Mouse (Mus musculus) splenic B cell, adult 2 months (primary cell): Measurements from ENCODE around the gene Zbed3.

Source experiments
- DNase-seq: peaks from one replicate; pipeline ENCODE4 v3.0.0-alpha.2; 2011; ENCODE audit warnings: low read depth, low spot score
- H3K27me3 ChIP-seq: 2 replicates; pipeline ENCODE4 v1.6.1; 2012; ENCODE audit warnings: mild to moderate bottlenecking, low read length, moderate library complexity, mixed read lengths; ENCODE audit not compliant: control insufficient read depth, poor library complexity, insufficient read depth, severe bottlenecking
- H3K36me3 ChIP-seq: 2 replicates; pipeline ENCODE4 v1.6.1; 2012; ENCODE audit warnings: mild to moderate bottlenecking, low read length, moderate library complexity, mixed read lengths; ENCODE audit not compliant: control insufficient read depth, poor library complexity, insufficient read depth, severe bottlenecking

Gene Zbed3

DNA sequence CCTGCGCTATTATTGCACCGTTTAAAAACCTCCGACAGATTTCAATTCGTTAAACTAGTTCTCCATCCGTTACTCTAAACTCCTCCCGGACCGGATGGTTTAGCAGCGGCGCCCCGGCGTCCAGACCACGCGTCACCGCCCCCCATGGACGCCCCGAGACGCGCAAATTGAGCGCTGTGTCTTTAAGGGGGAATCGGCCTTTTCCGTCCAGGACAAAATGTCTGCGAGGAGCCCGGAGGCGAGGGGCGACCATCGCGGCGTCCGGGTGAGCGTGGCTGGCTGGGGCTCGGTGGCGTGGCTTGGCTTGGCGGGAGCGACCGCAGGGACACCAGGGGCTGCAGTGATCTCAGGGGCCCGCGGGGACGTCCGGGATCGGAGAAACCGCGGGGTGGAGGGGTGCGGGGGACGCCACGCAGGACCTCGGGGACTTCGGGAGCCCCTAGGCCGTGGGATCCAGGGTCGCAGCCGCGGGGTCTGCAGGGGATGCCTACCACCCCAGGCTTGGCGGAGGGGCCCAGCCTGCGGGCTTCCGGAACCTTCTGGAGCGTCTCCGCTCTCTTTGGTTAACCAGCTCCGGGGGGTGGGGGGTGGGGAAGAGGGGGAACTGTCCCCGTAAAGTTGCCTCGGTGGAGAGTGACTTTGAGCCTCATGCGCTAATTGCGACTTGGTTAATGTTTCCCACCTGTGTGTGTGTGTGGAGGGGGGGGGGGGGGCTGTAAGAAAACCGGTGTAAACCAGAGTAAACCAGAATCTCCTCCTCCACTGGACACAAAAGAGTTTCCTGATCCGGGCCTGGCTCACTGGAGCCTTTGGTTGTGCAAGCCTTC, 1.9 kb downstream of the Zbed3 start:
- peak; percentile 67 for DNase-seq
- no peaks in the 10 kb centered on the region for H3K27me3 ChIP-seq

DNA sequence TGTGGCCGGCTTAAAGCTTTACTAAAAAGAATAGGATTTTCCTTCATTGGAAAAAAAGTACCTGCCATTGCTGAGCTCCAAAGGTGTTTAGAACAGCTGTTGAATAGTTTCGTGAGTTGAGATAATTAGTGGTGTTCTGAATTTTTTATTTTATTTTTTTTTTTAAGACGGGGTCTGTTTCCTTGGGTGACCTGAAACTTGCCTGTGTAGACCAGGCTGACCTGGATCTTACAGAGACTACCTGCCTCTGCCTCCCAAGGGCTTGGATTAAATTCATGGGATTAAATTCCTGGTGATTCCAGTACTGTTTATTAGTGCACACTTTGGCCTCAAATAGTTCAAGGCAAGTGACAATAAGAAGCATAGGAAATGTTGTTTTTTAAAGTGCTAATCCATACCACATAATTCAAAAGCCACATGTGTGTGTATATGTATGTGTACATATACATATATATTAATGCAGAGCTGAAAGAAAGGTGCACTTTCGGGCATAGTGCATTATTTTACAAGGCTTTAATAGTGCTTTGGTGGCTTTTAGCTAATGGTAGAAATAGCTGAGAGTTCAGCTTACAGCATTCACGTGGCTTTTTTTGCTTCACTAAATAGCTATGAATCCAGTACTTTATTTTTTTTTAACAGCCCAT, 2.6 kb downstream of the Zbed3 start:
- no peak for DNase-seq
- Histone ChIP-seq H3K27me3 (no peaks in the 10 kb centered on the region), H3K36me3 (no peaks in the 10 kb centered on the region)

More for the DNA sequence above, 1.9 kb downstream of the Zbed3 start:
- no peaks in the 10 kb centered on the region for H3K36me3 ChIP-seq

DNA sequence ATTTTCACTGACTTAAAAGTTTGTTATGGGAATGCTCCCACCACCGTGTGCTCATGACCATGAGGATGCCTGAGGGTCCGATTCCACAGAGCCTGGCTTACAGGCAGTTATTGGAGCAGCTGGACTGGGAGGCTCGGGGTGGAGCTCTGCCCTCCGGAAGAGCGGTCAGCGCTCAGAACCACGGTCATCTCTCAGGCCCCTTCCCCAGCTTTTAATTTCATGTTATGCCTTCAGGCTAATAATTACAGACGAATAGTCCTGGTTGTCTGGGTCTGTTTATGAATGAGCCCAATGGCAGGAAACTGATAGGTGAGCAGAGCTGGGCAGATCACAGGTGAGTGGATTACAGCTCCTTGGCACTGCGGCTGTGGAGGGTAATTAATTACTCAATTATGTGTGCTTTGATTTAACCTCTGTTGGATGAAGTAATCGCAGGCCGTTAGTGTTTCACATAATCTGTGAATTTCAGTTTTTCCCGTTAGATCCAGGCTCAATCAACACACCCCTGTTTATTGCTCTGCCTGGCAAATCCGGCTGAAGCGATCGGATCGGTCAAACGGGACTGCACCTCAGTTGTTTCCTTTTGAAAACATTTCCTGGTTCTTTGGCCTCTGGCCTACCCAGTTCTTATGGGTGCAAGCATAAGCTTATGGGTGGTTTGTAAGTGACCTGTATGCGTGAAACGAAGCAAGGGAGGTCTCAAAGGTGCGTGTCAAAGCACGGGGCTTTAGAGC, 3.4 kb downstream of the Zbed3 start:
- H3K36me3 ChIP-seq, result no peaks in the 10 kb centered on the region
- no peaks in the 10 kb centered on the region for H3K27me3 ChIP-seq
- DNase-seq, result no peak

DNA sequence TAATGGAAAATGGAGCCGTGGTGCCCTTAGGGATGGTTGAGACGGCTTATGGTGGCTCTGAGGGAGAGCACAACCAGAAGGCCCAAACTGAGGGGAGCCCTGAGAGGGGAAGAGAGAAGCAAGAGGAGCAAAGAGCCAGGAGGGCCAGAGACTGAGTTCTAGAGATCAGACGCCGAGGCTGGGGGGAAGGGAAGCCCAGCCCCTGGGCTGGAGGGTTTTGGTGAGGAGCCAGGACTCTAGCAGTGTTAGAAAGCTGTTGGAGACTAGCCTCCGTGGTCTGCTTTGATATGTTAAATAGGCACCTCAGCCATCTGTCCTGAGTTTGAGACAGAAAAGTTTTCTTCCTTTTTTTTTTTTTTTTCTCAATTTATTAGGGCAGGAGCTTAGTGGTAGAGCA, 3.9 kb downstream of the Zbed3 start:
- no peak for DNase-seq
- H3K36me3 ChIP-seq, result no peaks in the 10 kb centered on the region

DNA sequence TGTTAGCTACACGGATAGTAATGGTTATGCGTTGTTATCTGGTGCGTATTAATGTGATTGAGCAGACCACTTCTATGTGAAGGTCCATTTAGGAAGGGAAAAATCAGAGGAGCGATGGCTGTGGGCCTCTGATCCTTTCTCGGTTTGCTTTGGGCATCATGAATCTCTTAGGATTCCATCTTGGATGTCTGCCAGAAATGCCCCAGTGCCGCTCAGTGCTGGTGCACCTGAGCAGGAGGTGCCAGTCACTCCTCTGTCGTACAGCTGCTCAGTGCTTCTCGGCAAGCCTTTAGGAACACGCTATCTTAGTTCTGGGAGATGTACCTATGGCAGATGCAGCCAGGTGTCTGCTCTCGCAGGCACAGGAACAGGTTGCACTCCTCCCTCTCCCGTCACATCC, 5.4 kb downstream of the Zbed3 start:
- H3K36me3 ChIP-seq, result no peaks in the 10 kb centered on the region
- no peaks in the 10 kb centered on the region for H3K27me3 ChIP-seq
- DNase-seq, result no peak

More for the DNA sequence above, 3.9 kb downstream of the Zbed3 start:
- no peaks in the 10 kb centered on the region for H3K27me3 ChIP-seq

DNA sequence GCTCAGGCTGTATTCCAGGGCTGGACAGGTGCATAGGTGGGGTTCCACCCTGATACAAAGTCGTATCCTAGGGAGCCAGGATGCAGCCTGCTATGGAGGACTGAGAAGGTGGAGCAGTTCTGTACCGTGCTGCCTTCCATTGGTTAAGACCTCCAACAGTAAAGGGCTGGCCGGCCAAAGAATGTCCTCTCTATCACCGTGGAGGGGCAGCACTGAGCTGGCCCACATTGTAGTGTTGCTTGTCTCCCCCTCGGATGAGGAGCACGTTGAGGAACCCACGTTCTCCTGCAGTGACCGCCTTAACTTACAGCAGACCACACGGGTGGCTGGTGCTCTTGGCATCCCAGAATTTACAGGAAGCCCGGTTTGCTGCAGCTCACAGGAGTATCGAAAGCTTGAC, 7.1 kb downstream of the Zbed3 start:
- no peak for DNase-seq
- Histone ChIP-seq H3K27me3 (no peaks in the 10 kb centered on the region), H3K36me3 (no peaks in the 10 kb centered on the region)

DNA sequence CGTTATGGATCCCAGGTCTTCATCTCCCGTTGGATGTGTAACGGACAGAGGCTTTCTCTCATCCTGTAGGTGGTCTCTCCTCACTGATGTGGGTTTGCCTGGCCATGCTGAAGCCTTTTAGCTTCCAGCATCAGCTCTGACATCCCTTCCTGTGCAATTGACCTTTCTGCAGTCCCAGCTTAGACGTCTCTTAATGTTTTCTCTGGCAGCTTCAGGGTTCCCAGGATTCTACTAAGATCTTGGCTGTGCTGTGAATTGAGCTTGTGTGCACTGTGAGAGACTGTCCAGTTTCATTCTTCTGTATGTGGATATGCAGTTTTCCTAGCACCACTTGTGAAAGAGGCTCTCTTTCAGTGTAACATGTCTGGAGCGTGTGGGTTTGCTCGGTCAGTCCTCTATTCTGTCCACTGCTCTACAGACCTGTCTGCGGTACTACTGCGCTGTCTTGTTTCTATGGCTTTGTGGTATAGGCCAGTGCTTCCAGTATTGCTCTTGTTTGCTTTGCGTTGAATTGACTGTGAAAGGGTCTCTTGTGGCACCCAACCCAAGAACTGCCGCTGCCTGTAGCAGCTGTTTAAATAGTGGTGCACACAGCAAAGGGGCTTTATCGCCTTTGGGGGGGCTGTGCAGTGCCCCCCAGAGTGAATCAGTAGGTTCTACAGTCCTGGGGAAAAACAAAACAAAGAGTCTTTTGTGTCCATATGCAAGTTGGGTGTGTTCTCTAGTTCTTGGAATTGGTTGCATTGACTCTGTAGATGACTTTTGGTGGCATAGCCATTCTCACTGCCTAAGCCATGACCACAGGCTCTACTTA, 8.9 kb downstream of the Zbed3 start:
- H3K36me3 ChIP-seq, result no peaks in the 10 kb centered on the region
- DNase-seq, result no peak
- H3K27me3 ChIP-seq, result no peaks in the 10 kb centered on the region

DNA sequence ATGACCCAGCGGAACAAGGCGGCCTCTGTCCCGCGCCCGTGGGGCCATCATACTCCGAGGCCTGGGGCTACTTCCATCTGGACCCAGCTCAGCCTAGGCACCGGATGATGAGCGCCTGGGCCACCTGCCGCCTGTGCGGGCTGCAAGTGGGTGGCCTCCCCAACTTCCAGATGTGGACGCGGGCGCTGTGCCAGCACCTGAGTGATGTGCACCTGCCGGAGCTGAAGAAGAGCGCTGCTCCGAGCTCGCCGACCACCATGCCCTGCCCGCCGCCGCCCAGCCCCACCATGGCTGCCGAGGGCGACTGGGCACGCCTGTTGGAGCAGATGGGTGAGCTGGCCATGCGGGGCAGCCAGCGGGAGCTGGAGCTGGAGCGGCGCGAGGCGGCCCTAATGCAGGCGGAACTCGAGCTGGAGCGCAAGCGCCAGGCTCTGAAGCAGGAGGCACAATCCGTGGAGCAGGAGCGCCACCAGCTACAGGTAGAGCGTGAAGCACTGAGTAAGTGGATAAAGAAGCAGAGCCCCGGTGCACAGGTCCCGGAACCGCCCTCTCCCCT, 12.8 kb downstream of the Zbed3 start:
- no peaks in the 10 kb centered on the region for H3K36me3 ChIP-seq
- no peak for DNase-seq

DNA sequence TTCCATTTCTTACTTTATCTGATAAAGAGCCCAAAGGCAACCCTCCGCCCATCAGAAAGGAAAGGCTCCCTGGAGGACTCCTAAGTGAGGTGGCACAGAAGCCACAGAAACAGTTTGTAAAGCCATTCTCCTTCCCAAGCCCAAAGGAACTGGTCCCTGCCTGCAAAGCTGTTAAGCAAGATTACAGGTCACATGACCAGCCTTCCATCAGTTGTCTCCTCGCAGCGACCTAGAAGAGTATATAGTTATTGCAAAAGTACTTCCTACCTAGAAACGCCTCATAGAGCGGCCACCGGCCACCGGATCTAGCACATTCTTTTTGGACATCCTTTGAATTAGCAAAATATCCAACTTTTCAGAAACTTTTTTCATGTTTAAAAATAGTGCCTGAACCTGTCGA, 20.1 kb downstream of the Zbed3 start:
- Histone ChIP-seq H3K27me3 (no peaks in the 10 kb centered on the region), H3K36me3 (no peaks in the 10 kb centered on the region)
- no peak for DNase-seq

More for the DNA sequence above, 12.8 kb downstream of the Zbed3 start:
- no peaks in the 10 kb centered on the region for H3K27me3 ChIP-seq

DNA sequence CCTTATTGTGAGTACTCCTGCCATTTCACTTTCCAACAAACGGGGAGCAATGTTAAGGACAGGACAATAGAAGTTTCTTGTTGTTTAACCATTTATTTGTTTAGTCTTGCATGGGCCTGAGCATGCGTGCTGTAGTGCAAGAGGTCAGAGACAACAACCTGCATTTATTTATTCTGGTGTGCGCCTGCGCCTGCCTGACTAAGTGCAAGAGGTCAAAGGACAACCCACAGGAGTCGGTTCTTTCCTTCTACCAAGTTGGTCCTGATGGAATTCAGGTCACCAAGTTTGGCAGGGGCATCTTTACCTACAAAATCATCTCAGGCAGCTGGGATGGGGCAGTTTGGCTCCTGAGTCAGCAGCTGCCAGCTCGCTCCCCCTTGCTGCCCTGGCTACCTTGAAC, 22.5 kb downstream of the Zbed3 start:
- 0 out of 2 replicates have a peak, but pooled peaks cover 2% of the 10 kb centered on the region for H3K36me3 ChIP-seq
- no peaks in the 10 kb centered on the region for H3K27me3 ChIP-seq
- DNase-seq, result no peak

DNA sequence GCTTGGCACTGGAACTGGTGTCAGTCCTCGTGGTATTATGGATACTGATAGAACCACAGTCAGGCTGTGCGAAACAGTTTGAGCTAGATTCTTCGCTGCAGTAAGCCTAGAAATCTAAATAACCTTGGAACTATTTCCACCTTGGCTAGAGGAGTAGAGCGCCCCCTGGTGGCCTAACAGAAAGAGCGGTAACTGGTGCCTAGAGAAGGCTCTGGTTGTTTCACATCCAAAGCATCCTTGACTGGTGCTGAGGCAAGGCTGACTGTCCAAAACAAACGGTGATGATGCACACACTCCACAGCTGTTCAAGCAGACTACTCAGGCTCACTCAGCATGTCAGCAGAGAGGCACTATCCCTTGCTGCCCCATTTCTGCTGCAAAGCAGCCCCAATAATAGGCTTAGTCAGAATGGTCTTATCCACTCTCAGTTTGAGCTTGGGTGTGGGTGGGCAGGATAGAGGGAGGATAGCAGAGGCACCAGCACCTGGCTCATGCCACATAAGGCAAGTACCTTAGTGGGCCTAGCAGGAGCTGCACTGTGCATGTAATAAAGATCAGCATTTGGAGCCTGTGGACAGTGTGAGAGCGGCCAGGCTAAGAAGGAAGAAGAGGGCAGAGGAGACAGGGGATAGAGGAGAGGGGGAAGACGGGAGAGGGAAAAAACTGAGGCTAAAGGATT, 23.7 kb downstream of the Zbed3 start:
- H3K36me3 ChIP-seq, result 0 out of 2 replicates have a peak, but pooled peaks cover 2% of the 10 kb centered on the region
- peak; percentile 74 for DNase-seq
- H3K27me3 ChIP-seq, result no peaks in the 10 kb centered on the region

DNA sequence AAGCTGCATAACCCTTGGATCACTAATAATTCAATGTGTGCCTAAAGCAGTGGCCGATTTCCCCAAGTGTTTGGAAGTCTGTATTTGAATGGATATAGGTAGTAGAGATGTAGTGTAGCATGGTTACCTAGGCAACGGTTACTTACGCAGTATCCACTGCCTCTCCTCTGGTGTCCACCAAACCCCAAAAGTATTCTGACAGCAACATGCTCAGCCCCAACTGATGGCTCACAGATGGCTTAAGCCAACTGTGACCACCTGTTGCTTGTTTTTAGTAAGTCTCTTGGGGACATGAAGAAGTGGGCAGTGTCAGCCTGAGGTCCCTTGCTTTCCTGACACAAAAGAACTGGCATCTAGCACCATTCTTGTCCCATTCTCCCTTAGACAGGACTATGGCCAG, 25.1 kb downstream of the Zbed3 start:
- H3K36me3 ChIP-seq, result peaks cover 6% of the 10 kb centered on the region; the same call in 1 of the 2 replicates
- H3K27me3 ChIP-seq, result no peaks in the 10 kb centered on the region
- no peak for DNase-seq

DNA sequence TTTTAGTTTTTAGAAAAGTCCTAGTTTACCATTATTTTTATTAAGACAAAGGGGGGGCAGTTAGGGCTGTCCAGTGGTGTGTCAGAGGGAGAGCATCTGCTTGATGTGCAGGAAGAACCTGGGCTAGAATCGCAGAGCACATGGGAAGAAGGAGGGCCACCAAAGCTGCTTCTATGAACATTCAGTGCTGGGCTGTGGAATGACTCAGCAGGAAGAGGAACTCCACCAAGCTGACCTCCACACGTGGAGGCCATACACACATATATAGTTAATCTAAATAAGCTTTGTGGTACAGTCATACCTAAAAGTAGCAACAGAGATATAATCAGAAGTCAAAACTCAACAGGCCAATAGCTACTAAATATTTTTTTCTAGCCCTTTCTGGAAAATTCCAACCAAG, 34.8 kb downstream of the Zbed3 start:
- DNase-seq, result no peak
- H3K36me3 ChIP-seq, result peaks cover 28% of the 10 kb centered on the region

DNA sequence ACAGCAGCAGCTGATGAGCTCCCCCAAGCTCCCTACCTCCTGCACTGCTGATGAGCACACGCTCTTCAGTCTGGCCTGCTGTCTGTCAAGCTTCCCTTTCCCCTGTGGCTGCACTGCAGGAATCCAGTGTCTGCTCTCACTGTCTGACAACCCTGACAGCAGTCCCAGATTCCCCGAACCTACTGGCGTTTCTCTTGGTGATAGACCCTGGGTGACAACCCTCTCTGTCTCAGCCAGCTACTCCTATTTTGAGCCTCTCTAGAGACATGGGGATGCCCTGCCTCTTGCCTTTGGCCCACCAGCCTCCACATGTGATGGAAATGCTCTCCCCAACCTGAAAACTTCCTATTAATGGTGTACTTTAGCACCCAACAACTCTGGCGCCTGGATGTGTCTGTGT, 40.0 kb downstream of the Zbed3 start:
- peaks cover 21% of the 10 kb centered on the region for H3K36me3 ChIP-seq
- no peaks in the 10 kb centered on the region for H3K27me3 ChIP-seq
- DNase-seq, result no peak

More for the DNA sequence above, 34.8 kb downstream of the Zbed3 start:
- H3K27me3 ChIP-seq, result no peaks in the 10 kb centered on the region
